Mouse (Mus musculus) lung, postnatal 25 days (tissue): ENCODE results near the gene Fam104a.

Experiments
- DNase-seq: peaks from one replicate; pipeline ENCODE4 v3.0.0; 2022; ENCODE audit warnings: low spot score

The Fam104a gene

GRCm38 (mm10) chr11:113631302-113631701, 52.7 kb downstream of the Fam104a start:
- DNase-seq: no peak

- DNase-seq: no peak
Measured at GRCm38 (mm10) chr11:113630642-113631041, 53.3 kb downstream of the Fam104a start.

GRCm38 (mm10) chr11:113627785-113628184, 56.2 kb downstream of the Fam104a start:
- DNase-seq: no peak

- DNase-seq: no peak
Measured at GRCm38 (mm10) chr11:113625437-113625836, 58.5 kb downstream of the Fam104a start.

GRCm38 (mm10) chr11:113622028-113622427, 61.9 kb downstream of the Fam104a start:
- DNase-seq: no peak

- DNase-seq: no peak
Measured at GRCm38 (mm10) chr11:113621001-113621400, 63.0 kb downstream of the Fam104a start.

- DNase-seq: no peak
Measured at GRCm38 (mm10) chr11:113619420-113620080, 64.4 kb downstream of the Fam104a start.

- peak; percentile 73 for DNase-seq
Measured at GRCm38 (mm10) chr11:113618672-113619419, 65.1 kb downstream of the Fam104a start, which contains the start of gene Sstr2. Sstr2 (plus strand) TSS chr11:113619342.

- no peak for DNase-seq
Measured at GRCm38 (mm10) chr11:113618303-113618671, 65.7 kb downstream of the Fam104a start.

GRCm38 (mm10) chr11:113617132-113617911, 66.6 kb downstream of the Fam104a start:
- peak; percentile 74 for DNase-seq

- DNase-seq: no peak
Measured at GRCm38 (mm10) chr11:113614476-113614875, 69.5 kb downstream of the Fam104a start.

- DNase-seq: peak; percentile 53
Measured at GRCm38 (mm10) chr11:113611664-113612611, 72.0 kb downstream of the Fam104a start.
